Mouse (Mus musculus) heart, embryonic 11.5 days (tissue): Measurements from ENCODE around the gene Dnajc8. TPM values are rescaled to one million over a fixed set of nuclear protein-coding genes. Genes with fewer than 3 reads are reported as not detected.

Experiments used
- ATAC-seq: fragments of 200-750 bp; cut with Nextera tagmentation; replicated peaks from 2 replicates; pipeline ENCODE4 v1.8.0; 2017; ENCODE audit warnings: moderate library complexity; ENCODE audit not compliant: insufficient number of reproducible peaks, low FRiP score, low TSS enrichment
- H3K27ac ChIP-seq: fragments of 300-500 bp; sonication (generic); 2 replicates; pipeline ENCODE4 v1.5.1; 2014; ENCODE audit warnings: mild to moderate bottlenecking, low read depth, low read length
- H3K27me3 ChIP-seq: fragments of 300-500 bp; sonication (generic); 2 replicates; pipeline ENCODE4 v1.6.1; 2014; ENCODE audit warnings: mild to moderate bottlenecking, low read length, mixed read lengths; ENCODE audit not compliant: control insufficient read depth, insufficient read depth
- H3K36me3 ChIP-seq: fragments of 300-500 bp; sonication (generic); 2 replicates; pipeline ENCODE4 v1.6.1; 2014; ENCODE audit warnings: mild to moderate bottlenecking, low read length, moderate library complexity, mixed read lengths; ENCODE audit not compliant: control insufficient read depth, insufficient read depth
- H3K4me1 ChIP-seq: fragments of 300-500 bp; sonication (generic); 2 replicates; pipeline ENCODE4 v1.6.1; 2014; ENCODE audit warnings: low read length; ENCODE audit not compliant: control insufficient read depth, insufficient read depth
- H3K4me2 ChIP-seq: fragments of 300-500 bp; sonication (generic); 2 replicates; pipeline ENCODE4 v1.6.1; 2014; ENCODE audit warnings: mild to moderate bottlenecking, moderate library complexity
- H3K4me3 ChIP-seq: fragments of 300-500 bp; sonication (generic); 2 replicates; pipeline ENCODE4 v1.5.1; 2014; ENCODE audit warnings: low read depth, low read length
- H3K9ac ChIP-seq: fragments of 300-500 bp; sonication (generic); 2 replicates; pipeline ENCODE4 v1.6.1; 2014; ENCODE audit warnings: mild to moderate bottlenecking, low read depth, low read length, moderate library complexity
- H3K9me3 ChIP-seq: fragments of 300-500 bp; sonication (generic); replicated peaks from 2 replicates; pipeline ENCODE4 v1.6.1; 2016; ENCODE audit warnings: low read length; ENCODE audit not compliant: control insufficient read depth
- WGBS: fragments of 180-500 bp; shearing (Covaris S2); extraction: QIAGEN DNeasy Blood & Tissue Kit; methylation state at CpG from one replicate; pipeline ENCODE4 v1.1.7; 2014; ENCODE audit not compliant: insufficient replicate concordance; 5-methylcytosine and 5-hydroxymethylcytosine counted together
- polyA plus RNA-seq: library from polyadenylated mRNA; unstranded; fragments of >200 nt; fragmentation: Nextera tagmentation; extraction: Ambion mirVana; gene quantifications from 2 replicates; pipeline ENCODE4 v1.2.1, GENCODE M21; 2014

Dnajc8 gene
- polyA plus RNA-seq, 1 experiment from 2014 or later = 157 TPM

- no peaks in the 10 kb centered on the region for H3K9me3 ChIP-seq
- H3K9ac ChIP-seq = no peak overlapping the region
- H3K27me3 ChIP-seq = no peaks in the 10 kb centered on the region
- H3K4me1 ChIP-seq = peaks cover 10% of the 10 kb centered on the region
- no peak overlapping the region for H3K4me3 ChIP-seq
- ATAC-seq = no peak
- H3K27ac ChIP-seq = no peak overlapping the region
- no peak overlapping the region for H3K4me2 ChIP-seq
- H3K36me3 ChIP-seq = peaks cover 16% of the 10 kb centered on the region
- 58% methylated on average over 2 of the region's 2 CpGs for whole genome bisulfite sequencing
Observed at GRCm38 (mm10) chr4:132526678-132527077, 8.7 kb upstream of the Dnajc8 start.

- Histone ChIP-seq H3K27ac (no peak overlapping the region), H3K4me1 (peaks cover 12% of the 10 kb centered on the region), H3K9ac (no peak overlapping the region), H3K9me3 (no peaks in the 10 kb centered on the region), H3K27me3 (no peaks in the 10 kb centered on the region), H3K4me3 (no peak overlapping the region), H3K4me2 (no peak overlapping the region), H3K36me3 (peaks cover 16% of the 10 kb centered on the region)
- 86% methylated on average over 8 of the region's 8 CpGs for WGBS
- ATAC-seq = no peak
Observed at GRCm38 (mm10) chr4:132527917-132528522, 7.3 kb upstream of the Dnajc8 start.

DNA sequence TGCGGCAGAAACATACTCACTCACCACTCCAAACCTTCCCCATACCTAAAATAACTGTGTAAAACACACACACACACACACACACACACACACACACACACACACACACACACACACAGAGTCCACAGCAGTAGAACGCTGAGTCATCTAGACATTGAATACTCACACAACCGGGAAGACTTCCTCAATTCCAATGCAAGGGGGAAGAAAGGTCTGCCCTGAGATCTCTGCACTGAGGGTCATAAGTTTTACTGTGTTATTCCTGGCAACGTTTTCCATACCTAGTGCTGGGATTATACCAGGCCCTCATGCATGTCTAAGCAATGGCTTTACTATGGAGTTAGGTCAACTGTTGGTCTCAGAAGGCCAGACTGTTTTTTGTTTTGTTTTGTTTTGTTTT is 6.0 kb upstream of the Dnajc8 start:
- no peak overlapping the region for H3K9ac ChIP-seq
- no peak overlapping the region for H3K4me2 ChIP-seq
- H3K4me3 ChIP-seq = no peak overlapping the region
- ATAC-seq = no peak
- 70% methylated on average over 4 of the region's 4 CpGs for WGBS
- H3K9me3 ChIP-seq = no peaks in the 10 kb centered on the region
- H3K27ac ChIP-seq = no peak overlapping the region
- no peaks in the 10 kb centered on the region for H3K27me3 ChIP-seq
- peaks cover 8% of the 10 kb centered on the region for H3K4me1 ChIP-seq
- peaks cover 16% of the 10 kb centered on the region for H3K36me3 ChIP-seq

DNA sequence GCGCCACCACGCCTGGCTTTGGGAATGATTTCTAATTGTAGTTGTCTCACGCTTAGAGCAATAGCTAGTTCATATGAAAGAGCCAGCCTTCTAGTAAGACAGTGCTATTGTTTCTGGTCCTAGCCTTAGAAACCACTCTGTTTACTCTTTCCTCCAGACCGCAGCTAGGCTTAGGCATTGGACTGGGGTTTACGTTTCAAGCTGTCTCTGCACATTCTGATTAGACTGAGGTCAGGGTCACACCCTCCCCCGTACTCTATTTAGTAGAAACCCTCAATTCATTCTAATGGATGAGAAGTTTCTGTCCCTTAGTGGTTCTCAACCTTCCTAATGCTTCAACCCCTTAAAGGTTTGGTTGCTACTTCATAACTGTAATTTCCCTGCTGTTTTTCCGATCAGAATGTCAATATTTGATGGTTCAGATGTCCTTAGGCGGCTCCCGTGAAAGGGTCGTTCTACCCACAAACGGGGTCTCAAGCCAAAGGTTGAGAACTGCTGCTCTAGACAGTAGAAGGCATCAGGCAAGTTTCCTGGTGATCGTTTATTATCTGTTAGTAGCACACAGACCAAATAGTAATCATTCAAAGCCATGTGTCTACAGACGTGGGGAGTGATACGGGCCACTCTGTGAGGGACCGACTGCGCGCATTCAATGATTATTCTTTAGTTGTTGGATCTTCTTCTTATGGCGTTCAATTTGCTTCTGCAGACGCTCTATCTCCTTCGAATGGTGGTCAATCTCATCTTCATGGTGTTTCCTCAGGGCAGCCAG is 5.1 kb upstream of the Dnajc8 start:
- Histone ChIP-seq H3K4me2 (peak overlapping the region; percentile 76), H3K4me3 (no peak overlapping the region), H3K4me1 (peaks cover 6% of the 10 kb centered on the region), H3K27me3 (no peaks in the 10 kb centered on the region), H3K9me3 (no peaks in the 10 kb centered on the region), H3K27ac (peak overlapping the region; percentile 46), H3K9ac (no peak overlapping the region), H3K36me3 (peaks cover 16% of the 10 kb centered on the region)
- ATAC-seq = no peak; the same call in 1 of the 2 replicates
- WGBS = 81% methylated on average over 20 of the region's 20 CpGs

- no peak; the same call in 1 of the 2 replicates for ATAC-seq
- Histone ChIP-seq H3K36me3 (peaks cover 16% of the 10 kb centered on the region), H3K9ac (peak overlapping the region; percentile 97), H3K9me3 (no peaks in the 10 kb centered on the region), H3K4me2 (peak overlapping the region; percentile 76), H3K4me1 (peaks cover 10% of the 10 kb centered on the region), H3K4me3 (peak overlapping the region; percentile 85), H3K27me3 (no peaks in the 10 kb centered on the region), H3K27ac (peak overlapping the region; percentile 95)
- WGBS = 1% methylated on average over 5 of the region's 5 CpGs
Observed at GRCm38 (mm10) chr4:132532496-132532895, 2.9 kb upstream of the Dnajc8 start.

GRCm38 (mm10) chr4:132532981-132533916 is 2.1 kb upstream of the Dnajc8 start, which contains the start of gene Atpif1:
Gene Atpif1 (minus strand): TSS chr4:132533659.
- H3K4me1 ChIP-seq = peaks cover 10% of the 10 kb centered on the region
- ATAC-seq = peak; percentile 83
- no peaks in the 10 kb centered on the region for H3K9me3 ChIP-seq
- H3K9ac ChIP-seq = peak within 1 kb of the TSS; percentile 97
- H3K27me3 ChIP-seq = no peaks in the 10 kb centered on the region
- peak within 1 kb of the TSS; percentile 76 for H3K4me2 ChIP-seq
- peak within 1 kb of the TSS; percentile 85 for H3K4me3 ChIP-seq
- peak within 1 kb of the TSS; percentile 95 for H3K27ac ChIP-seq
- H3K36me3 ChIP-seq = peaks cover 16% of the 10 kb centered on the region
- 1% methylated on average over 63 of the region's 63 CpGs for WGBS

DNA sequence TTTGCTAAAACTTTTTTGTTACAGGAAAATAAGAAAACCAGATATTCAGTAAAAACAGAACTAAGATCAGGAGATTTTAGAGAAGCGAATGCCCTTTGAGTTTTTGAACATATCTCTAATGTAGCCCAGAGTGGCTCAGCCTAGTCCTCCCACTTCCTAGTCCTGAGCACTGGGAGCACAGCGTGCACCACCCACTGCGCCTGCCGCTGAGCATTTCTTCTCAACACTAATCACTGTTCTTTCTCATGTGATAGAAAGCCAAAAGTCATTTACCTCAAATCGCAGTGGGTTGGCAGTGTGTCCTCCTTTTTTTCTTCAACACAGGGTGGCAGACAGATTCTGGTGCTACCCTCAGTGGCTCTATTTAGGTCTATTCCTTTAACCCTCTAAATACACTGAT is 4.1 kb downstream of the Dnajc8 start:
- Histone ChIP-seq H3K9ac (no peak overlapping the region), H3K27ac (no peak overlapping the region), H3K4me3 (no peak overlapping the region), H3K36me3 (peaks cover 20% of the 10 kb centered on the region), H3K9me3 (no peaks in the 10 kb centered on the region), H3K4me2 (no peak overlapping the region), H3K27me3 (no peaks in the 10 kb centered on the region), H3K4me1 (peaks cover 4% of the 10 kb centered on the region; the same call in 1 of the 2 replicates)
- ATAC-seq = no peak
- 95% methylated on average over 5 of the region's 5 CpGs for WGBS

GRCm38 (mm10) chr4:132541413-132541812 is 6.1 kb downstream of the Dnajc8 start:
- H3K4me2 ChIP-seq = no peak overlapping the region
- no peak overlapping the region for H3K9ac ChIP-seq
- H3K27me3 ChIP-seq = no peaks in the 10 kb centered on the region
- 94% methylated on average over 4 of the region's 4 CpGs for WGBS
- no peak for ATAC-seq
- peaks cover 26% of the 10 kb centered on the region for H3K36me3 ChIP-seq
- H3K27ac ChIP-seq = no peak overlapping the region
- peaks cover 2% of the 10 kb centered on the region; the same call in 1 of the 2 replicates for H3K4me1 ChIP-seq
- H3K9me3 ChIP-seq = no peaks in the 10 kb centered on the region
- no peak overlapping the region for H3K4me3 ChIP-seq
